Mouse (Mus musculus): Measurements from ENCODE around the gene Lats1. TPM values are rescaled to one million over a fixed set of nuclear protein-coding genes. Genes with fewer than 3 reads are reported as not detected.

The Lats1 gene
- polyA plus RNA-seq (2015; fragmentation: Nextera tagmentation; extraction: Ambion mirVana): 5.5 and 6.4 TPM in 2 replicates

DNA sequence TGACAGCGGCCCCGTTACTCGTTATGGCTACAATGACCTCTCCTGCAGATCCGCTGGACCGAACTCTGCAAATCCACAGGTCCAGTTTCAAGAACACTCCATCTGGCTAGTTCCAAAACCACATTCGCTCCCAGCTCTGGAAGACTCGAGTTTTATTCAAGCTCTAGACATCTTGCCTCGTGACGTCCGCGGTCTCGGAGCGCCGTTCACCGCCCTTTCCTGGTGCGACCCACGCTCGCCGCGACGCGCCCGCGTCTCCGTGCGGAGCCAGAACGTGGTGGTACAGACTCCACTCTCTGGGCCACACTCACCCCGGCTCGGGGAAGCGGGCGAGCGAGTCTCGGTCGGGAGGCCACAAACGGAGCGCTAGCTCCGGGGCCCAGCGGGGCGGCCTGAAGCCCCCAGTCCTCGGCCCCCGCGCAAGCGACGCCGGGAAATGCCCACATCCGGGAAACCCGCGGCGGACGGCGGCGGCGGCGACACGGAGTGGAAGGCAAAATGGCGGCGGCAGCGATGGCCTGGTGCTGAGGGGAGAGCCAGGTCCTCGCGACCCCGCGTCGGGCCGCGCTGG lies at the start of gene Lats1, which contains the start of gene Pcmt1:
Gene Lats1, plus strand, starts transcription at position 484 of the 571 bp plus-strand sequence.
Gene Pcmt1, minus strand, starts transcription at position 406 of the 571 bp plus-strand sequence.

GRCm38 (mm10) chr10:7667342-7667802 lies 13.6 kb upstream of the Lats1 start, which contains the start of gene Nup43:
Nup43 (plus strand) TSS chr10:7667503.

DNA sequence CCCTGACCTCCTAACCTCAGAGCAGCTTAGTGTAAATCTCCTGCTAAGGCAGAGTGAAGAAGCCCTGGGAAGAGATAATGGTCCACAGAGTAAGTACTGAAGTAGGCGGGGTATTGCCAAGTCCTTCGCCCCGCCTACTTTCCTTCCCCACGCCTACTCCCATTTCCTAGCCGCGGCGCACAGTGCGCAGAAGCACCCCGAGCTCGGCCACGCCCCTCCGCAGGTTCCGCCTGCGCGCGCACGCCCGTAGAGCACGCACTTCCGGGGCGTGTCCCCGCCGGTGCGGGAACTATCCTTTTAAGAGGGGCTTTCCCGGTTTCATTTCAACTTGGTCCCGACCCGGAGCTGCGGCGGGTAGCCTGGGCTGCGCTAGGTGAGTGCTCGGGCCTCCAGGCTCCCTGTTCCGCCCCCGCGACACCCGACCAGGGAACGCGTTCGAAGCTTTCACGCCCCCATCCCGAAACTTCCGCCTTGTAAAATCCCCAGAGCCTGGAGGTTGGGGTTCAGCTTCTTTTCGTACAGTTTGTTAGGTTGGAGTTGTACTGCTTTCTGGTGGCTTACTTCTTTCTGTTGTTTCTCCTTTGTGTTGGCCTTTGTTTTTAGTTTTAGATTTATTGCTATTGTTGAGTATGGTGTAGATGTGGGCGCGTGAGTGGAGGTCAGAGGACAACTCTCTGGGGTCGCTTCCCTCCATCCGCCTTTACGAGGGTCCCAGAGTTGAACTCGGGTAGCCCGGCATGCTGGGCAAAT lies 44.9 kb downstream of the Lats1 start, which contains the start of gene Katna1:
Gene Katna1, plus strand, starts transcription at position 250 of the 750 bp plus-strand sequence.

Other genes starting within 250 kb of the Lats1 start
- 0.25 and 0.36 TPM in 2 replicates for gene Ulbp1, start 207.6 kb upstream of the Lats1 start, polyA plus RNA-seq (2015; fragmentation: Nextera tagmentation; extraction: Ambion mirVana)
- 57.5 and 64.1 TPM in 2 replicates for gene Lrp11, start 91.4 kb upstream of the Lats1 start, polyA plus RNA-seq (2015; fragmentation: Nextera tagmentation; extraction: Ambion mirVana)
- gene Nup43, start 13.7 kb upstream of the Lats1 start, polyA plus RNA-seq (2015; fragmentation: Nextera tagmentation; extraction: Ambion mirVana): 20.0 and 22.0 TPM in 2 replicates
- gene Pcmt1, start 78 bp upstream of the Lats1 start, polyA plus RNA-seq (2015; fragmentation: Nextera tagmentation; extraction: Ambion mirVana): 196 and 207 TPM in 2 replicates
- 17.9 and 19.5 TPM in 2 replicates for gene Katna1, start 44.8 kb downstream of the Lats1 start, polyA plus RNA-seq (2015; fragmentation: Nextera tagmentation; extraction: Ambion mirVana)
- 68.8 and 82.3 TPM in 2 replicates for gene Ginm1, start 111.6 kb downstream of the Lats1 start, polyA plus RNA-seq (2015; fragmentation: Nextera tagmentation; extraction: Ambion mirVana)
- 37.4 and 37.8 TPM in 2 replicates for gene Ppil4, start 111.7 kb downstream of the Lats1 start, polyA plus RNA-seq (2015; fragmentation: Nextera tagmentation; extraction: Ambion mirVana)
- gene Zc3h12d, start 151.3 kb downstream of the Lats1 start, polyA plus RNA-seq (2015; fragmentation: Nextera tagmentation; extraction: Ambion mirVana): 0.14 and 0.28 TPM in 2 replicates

Measured in neural tube, postnatal 0 days (tissue).